Mouse (Mus musculus): ENCODE results near the gene Prelp. TPM values are rescaled to one million over a fixed set of nuclear protein-coding genes. Genes with fewer than 3 reads are reported as not detected.

Prelp gene
- total RNA-seq, 1 experiment: not detected

DNA sequence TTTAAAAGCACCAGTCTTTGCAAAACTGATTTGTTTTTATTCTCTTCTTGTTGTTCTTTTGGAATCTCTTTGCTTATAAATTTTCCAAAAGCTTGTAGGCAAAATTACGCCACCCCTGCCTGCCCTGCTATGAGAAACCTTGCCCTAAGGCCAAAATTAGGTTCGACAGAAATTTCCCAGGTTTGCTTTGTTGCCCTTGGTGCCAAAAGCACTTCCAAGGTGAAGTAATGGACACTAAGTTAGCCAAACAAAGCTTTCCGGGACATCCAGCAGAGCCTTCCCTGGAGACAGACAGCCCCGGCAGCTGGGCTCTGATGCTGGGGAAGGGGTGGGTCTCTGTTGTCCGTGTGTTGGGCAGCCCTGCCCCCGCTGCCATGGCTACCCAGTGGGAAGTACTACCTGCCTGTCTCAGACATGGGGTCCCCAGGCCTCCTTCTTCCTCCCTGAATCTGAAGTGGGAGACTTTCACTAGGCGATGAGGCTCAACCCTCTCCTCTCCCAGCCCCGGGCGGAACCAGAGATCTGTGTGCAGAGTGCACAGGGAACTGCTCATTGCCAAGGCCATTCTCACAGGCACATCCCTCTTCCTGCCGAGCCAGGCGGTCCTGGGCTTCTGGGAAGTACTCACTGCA is 3.6 kb downstream of the Prelp start:
- Histone ChIP-seq H3K36me3 (ENCODE audit: control insufficient read depth, insufficient read depth, low read length, poor library complexity, severe bottlenecking) (no peaks in the 10 kb centered on the region), H3K9ac (ENCODE audit: insufficient read depth, low read depth, low read length, poor library complexity, severe bottlenecking) (no peak overlapping the region), H3K4me1 (ENCODE audit: control insufficient read depth in 2 of 2, insufficient read depth in 2 of 2, low read length in 2 of 2, poor library complexity in 1 of 2) (peaks cover 0 to 2% of the 10 kb centered on the region in 2 experiments; a peak in 1 of 4 replicates), H3K9me3 (ENCODE audit: control insufficient read depth, insufficient read depth, low read depth, low read length) (no peaks in the 10 kb centered on the region), H3K27ac (ENCODE audit: insufficient read depth, low read depth, low read length, poor library complexity, severe bottlenecking) (no peak overlapping the region), H3K4me3 (ENCODE audit: insufficient read depth in 1 of 2, low read depth in 1 of 2, low read length in 2 of 2, poor library complexity in 1 of 2, severe bottlenecking in 1 of 2) (peak overlapping the region; percentile 8 to 32; a peak in 3 of 4 replicates)
- no peak for TF ChIP-seq MAFK (IDR thresholded peaks at IDR 0.05; ENCODE audit: insufficient read depth, low read depth, low read length)
- no peak for TF ChIP-seq ZC3H11A (IDR thresholded peaks at IDR 0.05; ENCODE audit: borderline replicate concordance, low read depth, low read length)
- no peak for TF ChIP-seq HCFC1 (IDR thresholded peaks at IDR 0.05; ENCODE audit: borderline replicate concordance, insufficient read depth, low read length)
- TF ChIP-seq ZNF384 (IDR thresholded peaks at IDR 0.05; ENCODE audit: low read depth, low read length): no peak
- TF ChIP-seq CHD2 (IDR thresholded peaks at IDR 0.05; ENCODE audit: low read depth, low read length): no peak
- no peak for DNase-seq (ENCODE audit: low read depth, low spot score)
- in situ Hi-C loops (cut with MboI; ENCODE audit: low sequenced_read_pairs in 2 of 2, unreplicated experiment in 2 of 2): loop anchor here in 1 of 2 experiments (10.0 kb wide), 1 partner anchor 127 kb away; no protein-coding TSS in a partner anchor

DNA sequence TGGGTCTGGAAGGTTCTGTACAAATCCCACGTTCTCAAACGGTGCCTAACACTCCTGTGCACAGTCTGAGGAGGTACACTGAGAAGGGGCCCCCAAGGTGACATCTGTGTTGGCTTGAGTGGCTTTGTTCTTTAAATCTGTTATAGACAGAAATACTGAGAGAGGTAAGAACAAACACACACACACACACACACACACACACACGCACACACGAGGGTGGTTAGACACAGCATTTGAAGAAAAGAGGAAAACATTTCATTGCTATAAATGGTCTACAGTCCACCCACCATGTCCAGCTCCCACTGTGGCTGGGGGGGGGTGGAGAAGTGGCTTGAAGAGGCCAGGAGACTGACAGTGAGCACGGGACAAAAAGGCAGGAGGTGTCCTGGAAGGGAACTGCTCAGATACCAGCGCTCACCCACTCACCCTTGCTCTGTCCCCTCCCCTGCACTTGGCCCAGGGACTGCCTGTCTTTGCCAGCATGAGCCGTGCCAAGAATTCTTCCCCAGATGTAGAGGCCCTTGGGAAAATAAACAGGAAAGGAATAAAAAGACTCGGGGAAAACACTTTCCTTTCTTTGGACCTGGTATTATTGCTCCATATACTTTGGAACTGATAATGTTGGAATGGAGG is 5.4 kb downstream of the Prelp start:
- Histone ChIP-seq H3K4me1 (ENCODE audit: control insufficient read depth in 2 of 2, insufficient read depth in 2 of 2, low read length in 2 of 2, poor library complexity in 1 of 2) (peaks cover 0 to 6% of the 10 kb centered on the region in 2 experiments; a peak in 1 of 4 replicates), H3K27ac (ENCODE audit: insufficient read depth, low read depth, low read length, poor library complexity, severe bottlenecking) (no peak overlapping the region), H3K9ac (ENCODE audit: insufficient read depth, low read depth, low read length, poor library complexity, severe bottlenecking) (no peak overlapping the region), H3K9me3 (ENCODE audit: control insufficient read depth, insufficient read depth, low read depth, low read length) (no peaks in the 10 kb centered on the region), H3K4me3 (ENCODE audit: insufficient read depth in 1 of 2, low read depth in 1 of 2, low read length in 2 of 2, poor library complexity in 1 of 2, severe bottlenecking in 1 of 2) (no peak overlapping the region), H3K36me3 (ENCODE audit: control insufficient read depth, insufficient read depth, low read length, poor library complexity, severe bottlenecking) (no peaks in the 10 kb centered on the region)
- in situ Hi-C loops (cut with MboI; ENCODE audit: low sequenced_read_pairs in 2 of 2, unreplicated experiment in 2 of 2): loop anchor here in 1 of 2 experiments (10.0 kb wide), 1 partner anchor 129 kb away; no protein-coding TSS in a partner anchor
- no peak for DNase-seq (ENCODE audit: low read depth, low spot score)
- TF ChIP-seq ZNF384 (IDR thresholded peaks at IDR 0.05; ENCODE audit: low read depth, low read length) (no peak), MAFK (IDR thresholded peaks at IDR 0.05; ENCODE audit: insufficient read depth, low read depth, low read length) (no peak), CHD2 (IDR thresholded peaks at IDR 0.05; ENCODE audit: low read depth, low read length) (no peak), HCFC1 (IDR thresholded peaks at IDR 0.05; ENCODE audit: borderline replicate concordance, insufficient read depth, low read length) (no peak), ZC3H11A (IDR thresholded peaks at IDR 0.05; ENCODE audit: borderline replicate concordance, low read depth, low read length) (no peak)

DNA sequence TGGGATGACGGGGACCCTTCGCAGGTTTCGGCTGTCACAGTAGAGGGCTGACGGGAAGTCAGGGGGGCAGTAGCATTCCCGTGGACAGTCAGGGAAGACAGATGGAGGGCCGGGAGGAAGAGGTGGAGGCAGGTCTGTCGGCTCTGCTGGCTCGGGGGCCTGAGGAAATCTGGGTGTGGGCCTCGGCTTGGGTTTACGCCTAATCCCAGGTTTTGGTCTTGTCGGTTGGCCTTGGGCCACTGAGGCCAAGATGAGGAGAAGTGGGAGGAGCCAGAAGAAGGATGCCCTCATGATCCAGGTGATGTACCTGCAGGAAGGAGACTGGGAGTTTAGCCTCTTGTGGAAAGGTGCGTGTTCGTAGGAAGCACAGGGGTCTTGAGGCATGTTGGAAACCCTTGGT is 6.1 kb downstream of the Prelp start:
- no peak for TF ChIP-seq ZNF384 (IDR thresholded peaks at IDR 0.05; ENCODE audit: low read depth, low read length)
- no peak for TF ChIP-seq MAFK (IDR thresholded peaks at IDR 0.05; ENCODE audit: insufficient read depth, low read depth, low read length)
- TF ChIP-seq HCFC1 (IDR thresholded peaks at IDR 0.05; ENCODE audit: borderline replicate concordance, insufficient read depth, low read length): no peak
- TF ChIP-seq CHD2 (IDR thresholded peaks at IDR 0.05; ENCODE audit: low read depth, low read length): no peak
- no peak for TF ChIP-seq ZC3H11A (IDR thresholded peaks at IDR 0.05; ENCODE audit: borderline replicate concordance, low read depth, low read length)
- Histone ChIP-seq H3K9me3 (ENCODE audit: control insufficient read depth, insufficient read depth, low read depth, low read length) (no peaks in the 10 kb centered on the region), H3K4me1 (ENCODE audit: control insufficient read depth in 2 of 2, insufficient read depth in 2 of 2, low read length in 2 of 2, poor library complexity in 1 of 2) (peaks cover 0 to 6% of the 10 kb centered on the region in 2 experiments; a peak in 1 of 4 replicates), H3K36me3 (ENCODE audit: control insufficient read depth, insufficient read depth, low read length, poor library complexity, severe bottlenecking) (no peaks in the 10 kb centered on the region), H3K4me3 (ENCODE audit: insufficient read depth in 1 of 2, low read depth in 1 of 2, low read length in 2 of 2, poor library complexity in 1 of 2, severe bottlenecking in 1 of 2) (no peak overlapping the region), H3K9ac (ENCODE audit: insufficient read depth, low read depth, low read length, poor library complexity, severe bottlenecking) (no peak overlapping the region), H3K27ac (ENCODE audit: insufficient read depth, low read depth, low read length, poor library complexity, severe bottlenecking) (no peak overlapping the region)
- in situ Hi-C loops (cut with MboI; ENCODE audit: low sequenced_read_pairs in 2 of 2, unreplicated experiment in 2 of 2): loop anchor here in 1 of 2 experiments (10.0 kb wide), 1 partner anchor 130 kb away; no protein-coding TSS in a partner anchor
- DNase-seq (ENCODE audit: low read depth, low spot score): no peak

DNA sequence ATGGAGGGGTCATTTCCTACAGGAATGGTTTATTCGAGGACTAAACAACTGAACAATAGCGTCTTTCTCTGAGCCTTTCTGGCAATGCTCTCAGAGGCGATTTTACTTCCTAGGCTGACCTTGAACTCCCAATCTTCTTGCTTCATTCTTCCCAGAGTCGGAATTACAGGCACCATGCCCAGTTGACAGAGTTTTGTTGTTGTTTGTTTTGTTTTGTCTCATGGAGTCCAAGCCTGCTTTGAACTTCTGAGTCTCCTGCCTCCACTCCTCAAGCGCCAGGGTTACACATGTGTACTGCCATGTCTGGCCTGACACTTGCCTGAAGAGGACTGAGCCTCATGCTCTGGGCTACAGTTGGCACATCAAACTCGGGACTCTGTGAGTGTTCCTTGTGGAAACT is 8.2 kb downstream of the Prelp start:
- peaks cover 0 to 10% of the 10 kb centered on the region in 2 experiments; a peak in 2 of 4 replicates for H3K4me1 ChIP-seq (ENCODE audit: control insufficient read depth in 2 of 2, insufficient read depth in 2 of 2, low read length in 2 of 2, poor library complexity in 1 of 2)
- H3K4me3 ChIP-seq (ENCODE audit: insufficient read depth in 1 of 2, low read depth in 1 of 2, low read length in 2 of 2, poor library complexity in 1 of 2, severe bottlenecking in 1 of 2): no peak overlapping the region
- H3K9me3 ChIP-seq (ENCODE audit: control insufficient read depth, insufficient read depth, low read depth, low read length): no peaks in the 10 kb centered on the region
- no peak for TF ChIP-seq CHD2 (IDR thresholded peaks at IDR 0.05; ENCODE audit: low read depth, low read length)
- no peak for TF ChIP-seq ZC3H11A (IDR thresholded peaks at IDR 0.05; ENCODE audit: borderline replicate concordance, low read depth, low read length)
- no peak for TF ChIP-seq HCFC1 (IDR thresholded peaks at IDR 0.05; ENCODE audit: borderline replicate concordance, insufficient read depth, low read length)
- no peak for TF ChIP-seq ZNF384 (IDR thresholded peaks at IDR 0.05; ENCODE audit: low read depth, low read length)
- TF ChIP-seq MAFK (IDR thresholded peaks at IDR 0.05; ENCODE audit: insufficient read depth, low read depth, low read length): no peak
- in situ Hi-C loops (cut with MboI; ENCODE audit: low sequenced_read_pairs in 2 of 2, unreplicated experiment in 2 of 2): loop anchor here in 1 of 2 experiments (10.0 kb wide), 1 partner anchor 132 kb away; no protein-coding TSS in a partner anchor
- no peak overlapping the region for H3K27ac ChIP-seq (ENCODE audit: insufficient read depth, low read depth, low read length, poor library complexity, severe bottlenecking)
- no peaks in the 10 kb centered on the region for H3K36me3 ChIP-seq (ENCODE audit: control insufficient read depth, insufficient read depth, low read length, poor library complexity, severe bottlenecking)
- H3K9ac ChIP-seq (ENCODE audit: insufficient read depth, low read depth, low read length, poor library complexity, severe bottlenecking): no peak overlapping the region
- no peak for DNase-seq (ENCODE audit: low read depth, low spot score)
